Mouse (Mus musculus): ENCODE data around the gene Plp2.
A peak's percentile ranks its signal among the peaks of the same experiment; 100 is the strongest.

Plp2 gene

DNA sequence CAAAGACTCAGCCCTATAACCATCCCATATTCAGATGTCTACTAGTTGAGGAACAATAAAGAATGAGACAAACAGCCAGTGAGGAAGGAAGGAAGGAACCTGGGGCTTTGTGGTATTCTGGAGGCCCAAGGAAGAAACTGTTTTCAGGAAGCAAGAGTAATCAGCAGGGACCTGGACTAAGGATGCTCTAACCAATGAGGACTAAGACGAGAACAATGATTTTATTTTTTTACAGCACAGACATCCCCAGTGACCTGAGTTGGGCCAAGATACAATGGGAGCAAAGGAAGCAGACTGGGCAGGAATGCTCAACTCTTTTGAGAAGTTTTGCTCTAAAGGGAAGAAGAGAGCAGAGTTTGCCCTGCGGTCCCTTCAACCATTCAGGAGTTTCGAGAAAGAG is 8.3 kb downstream of the Plp2 start:
- DNase-seq (ENCODE audit: low spot score in 2 of 2), result no peak

DNA sequence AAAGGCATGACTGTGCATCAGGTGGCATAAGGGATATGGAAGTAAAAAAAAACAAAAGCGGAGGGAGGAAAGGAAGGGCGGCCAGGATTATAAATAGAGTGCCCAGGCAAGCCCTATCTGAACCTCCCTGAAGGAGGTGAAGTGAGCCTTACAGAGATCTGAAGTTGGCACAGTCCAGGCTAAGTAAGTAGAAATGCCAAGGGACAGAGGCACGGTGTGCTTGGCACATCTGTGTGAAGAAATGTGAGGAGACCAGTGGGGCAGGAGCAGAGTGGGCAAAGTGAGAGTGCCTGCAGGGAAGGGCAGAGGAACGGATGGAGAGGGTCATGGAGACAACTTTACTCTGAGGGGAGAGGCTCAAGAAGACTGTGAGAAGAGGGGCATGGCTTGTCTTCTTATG is 10.1 kb downstream of the Plp2 start:
- DNase-seq (ENCODE audit: low spot score in 2 of 2), result no peak

GRCm38 (mm10) chrX:7658785-7659589 is 12.2 kb downstream of the Plp2 start:
- no peak for DNase-seq (ENCODE audit: low spot score in 2 of 2)

DNA sequence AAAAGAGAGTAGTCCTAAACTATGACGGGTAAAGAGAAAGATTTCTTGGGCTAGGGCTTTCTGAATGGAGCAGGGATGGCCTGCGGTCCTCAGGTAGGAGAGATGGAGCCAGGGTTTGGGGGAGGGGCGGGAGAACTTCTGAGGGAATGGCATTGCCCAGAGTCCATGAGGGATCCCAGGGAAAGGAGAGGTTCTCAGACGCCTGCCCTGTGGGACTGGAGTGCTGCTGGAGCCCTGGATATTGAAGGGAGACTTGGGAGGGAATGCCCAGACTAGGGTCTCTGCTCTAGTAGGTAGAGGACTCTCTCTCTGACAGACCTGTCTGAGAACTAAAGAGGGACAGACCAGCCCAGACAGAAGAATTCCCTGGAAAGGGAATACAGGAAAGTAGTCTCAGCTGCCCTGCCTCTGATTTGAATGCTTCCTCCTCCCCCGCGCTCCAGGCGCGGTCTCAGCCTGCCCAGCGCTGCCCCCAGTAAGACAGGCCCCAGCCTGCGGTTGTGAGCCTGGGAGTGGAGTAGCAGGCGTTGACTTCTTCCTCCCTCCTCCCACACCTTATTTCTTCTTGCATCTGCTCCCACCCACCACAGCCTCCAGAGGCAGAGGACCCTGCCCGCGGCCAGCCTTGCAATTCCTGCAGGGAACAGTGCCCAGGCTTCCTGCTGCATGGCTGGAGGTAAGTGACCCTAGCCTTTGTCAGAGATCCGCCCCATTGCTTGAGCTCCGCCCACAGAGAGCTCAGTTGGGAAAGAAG is 13.0 kb downstream of the Plp2 start:
- DNase-seq (ENCODE audit: low spot score in 2 of 2), result no peak

DNA sequence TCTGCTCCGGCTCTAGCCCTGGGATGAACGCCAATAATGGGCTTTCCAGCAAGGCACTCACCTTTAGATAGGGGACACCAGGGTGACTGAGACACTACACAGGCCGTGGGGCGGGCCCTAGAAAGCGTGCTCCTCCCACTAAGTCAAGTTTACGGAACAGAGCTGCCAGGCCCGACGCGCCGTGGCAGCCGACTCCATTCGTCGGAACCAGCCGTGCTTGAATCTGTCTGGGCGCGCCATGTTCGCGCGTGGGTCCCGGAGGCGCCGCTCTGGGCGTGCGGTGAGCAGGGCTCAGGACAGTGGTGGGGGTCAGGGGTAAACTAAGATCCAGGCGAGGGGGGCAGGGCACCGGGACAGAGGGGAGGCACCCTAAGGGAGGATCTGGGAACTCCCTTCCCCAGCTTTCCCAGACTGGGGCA is 14.0 kb downstream of the Plp2 start, which contains the start of gene Prickle3:
TSS of gene Prickle3 (plus strand) at position 40 of the 419 bp plus-strand sequence.
- peak; percentile 16 to 43 for DNase-seq (ENCODE audit: low spot score in 2 of 2)

DNA sequence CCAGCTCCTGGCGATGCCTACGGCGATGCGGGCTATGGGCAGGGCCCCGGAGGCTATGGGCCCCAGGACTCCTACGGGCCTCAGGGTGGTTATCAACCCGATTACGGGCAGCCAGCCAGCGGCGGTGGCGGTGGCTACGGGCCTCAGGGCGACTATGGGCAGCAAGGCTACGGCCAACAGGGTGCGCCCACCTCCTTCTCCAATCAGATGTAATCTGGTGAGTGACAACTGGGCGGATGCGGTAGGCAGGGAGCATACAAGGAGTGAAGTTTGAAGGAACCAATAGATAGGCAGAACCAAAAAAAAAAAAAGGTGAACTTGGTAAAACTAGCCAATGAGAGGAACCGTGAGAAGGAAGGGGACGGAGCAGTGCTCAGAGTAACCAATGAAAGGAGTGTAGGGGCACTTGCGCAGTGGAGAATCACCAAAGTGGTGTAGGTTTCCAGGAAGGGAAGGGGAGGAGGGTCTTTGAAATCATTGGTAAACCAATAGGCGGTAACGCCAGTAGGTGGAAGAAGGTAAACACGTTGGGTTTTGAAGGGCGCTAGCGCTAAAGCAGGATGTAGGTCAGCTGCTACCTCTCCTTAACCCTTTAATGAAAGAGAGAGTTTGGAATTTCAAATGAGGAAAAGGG is 22.4 kb downstream of the Plp2 start:
- DNase-seq (ENCODE audit: low spot score in 2 of 2), result peak; percentile 64 to 71

DNA sequence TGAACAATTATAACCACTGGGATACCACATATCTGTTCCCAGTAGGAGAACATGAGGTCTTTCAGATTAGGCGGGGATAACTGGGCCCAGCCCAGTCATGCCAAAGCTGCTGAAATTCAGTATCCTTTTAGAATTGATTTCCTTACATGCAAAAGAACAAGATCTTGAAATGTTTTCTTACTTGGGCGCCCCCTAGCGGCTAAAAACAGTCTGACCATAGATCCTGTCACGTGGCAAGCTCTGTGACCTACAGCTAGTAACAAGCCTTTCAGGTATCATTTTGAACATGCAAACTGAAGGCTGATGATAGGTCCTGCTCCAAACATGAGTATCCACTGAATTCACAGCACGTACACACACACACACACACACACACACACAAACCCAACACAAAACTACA is 25.8 kb downstream of the Plp2 start:
- peak; percentile 53 to 74 for DNase-seq (ENCODE audit: low spot score in 2 of 2)

DNA sequence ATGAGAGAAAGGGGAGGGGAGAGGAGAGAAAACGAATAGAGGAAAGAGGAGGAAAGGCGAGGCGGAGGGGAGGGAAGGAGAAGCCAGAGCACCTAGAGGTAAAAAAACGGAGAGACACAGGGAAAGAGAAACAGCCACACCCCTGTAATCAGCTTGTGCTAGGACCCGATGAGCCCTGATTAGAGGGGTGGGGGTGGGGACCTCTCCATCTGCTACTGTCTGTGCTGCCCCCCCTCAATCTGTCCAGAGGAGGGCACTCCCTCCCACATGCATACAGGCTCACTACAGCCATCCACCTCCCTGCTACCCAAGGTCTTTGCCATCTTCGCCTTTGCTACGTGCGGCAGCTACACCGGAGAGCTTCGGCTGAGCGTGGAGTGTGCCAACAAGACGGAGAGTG is 30.4 kb downstream of the Plp2 start:
- no peak for DNase-seq (ENCODE audit: low spot score in 2 of 2)

- DNase-seq (ENCODE audit: low spot score in 2 of 2), result no peak
Measured at GRCm38 (mm10) chrX:7639536-7640325, 31.5 kb downstream of the Plp2 start.

- DNase-seq (ENCODE audit: low spot score in 2 of 2), result peak; percentile 74
Measured at GRCm38 (mm10) chrX:7638401-7639091, 32.6 kb downstream of the Plp2 start, which contains the start of gene Syp. TSS of gene Syp (plus strand) at chrX:7638471.

- DNase-seq (ENCODE audit: low spot score in 2 of 2), result no peak
Measured at GRCm38 (mm10) chrX:7635101-7635500, 36.1 kb downstream of the Plp2 start.

GRCm38 (mm10) chrX:7632560-7632959 is 38.6 kb downstream of the Plp2 start:
- DNase-seq (ENCODE audit: low spot score in 2 of 2), result no peak

All from spleen, postnatal 14 days (tissue).